Mouse (Mus musculus): Measurements from ENCODE around the gene Gck.

Gck gene

DNA sequence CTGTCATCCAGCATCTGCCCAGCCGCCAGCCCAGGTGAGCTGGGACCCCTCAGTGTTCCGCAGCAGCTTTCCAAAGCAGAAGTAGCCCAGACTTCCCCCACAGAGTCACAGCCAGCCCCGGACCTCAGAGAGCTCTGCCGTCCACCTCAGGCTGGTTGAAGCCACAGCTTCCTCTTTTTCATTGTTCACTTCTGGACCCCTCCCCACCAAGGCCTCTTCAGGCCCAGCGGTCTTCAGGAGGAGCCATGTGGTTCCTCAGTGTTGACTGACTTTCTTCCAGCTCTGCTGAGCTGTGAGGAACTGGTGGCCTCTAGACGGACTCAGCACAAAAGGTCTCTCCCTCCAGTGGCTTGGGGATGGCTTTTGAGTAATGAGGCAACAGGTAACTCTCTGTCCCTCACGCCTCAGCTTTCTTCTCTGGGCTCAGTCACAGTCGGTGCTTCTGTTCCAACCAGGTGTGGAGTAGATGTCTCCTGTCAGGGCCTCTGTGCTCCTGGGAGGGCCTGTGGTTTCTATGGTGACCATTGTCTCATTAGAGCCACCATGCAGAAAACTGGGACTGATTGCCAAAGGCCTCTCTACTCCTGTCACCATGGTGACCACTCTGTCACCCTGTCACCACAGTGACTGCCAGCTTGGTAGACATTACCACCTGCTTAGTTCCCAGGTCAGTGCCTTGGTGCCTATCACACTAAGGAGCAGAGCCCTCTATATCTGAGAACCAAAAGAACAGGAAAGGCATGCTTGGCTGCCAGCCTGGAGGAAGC lies at the start of gene Gck:
Gene Gck (minus strand): TSS at position 496 of the 767 bp plus-strand sequence.
- DNase-seq (ENCODE audit: low spot score in 2 of 2) = no peak

DNA sequence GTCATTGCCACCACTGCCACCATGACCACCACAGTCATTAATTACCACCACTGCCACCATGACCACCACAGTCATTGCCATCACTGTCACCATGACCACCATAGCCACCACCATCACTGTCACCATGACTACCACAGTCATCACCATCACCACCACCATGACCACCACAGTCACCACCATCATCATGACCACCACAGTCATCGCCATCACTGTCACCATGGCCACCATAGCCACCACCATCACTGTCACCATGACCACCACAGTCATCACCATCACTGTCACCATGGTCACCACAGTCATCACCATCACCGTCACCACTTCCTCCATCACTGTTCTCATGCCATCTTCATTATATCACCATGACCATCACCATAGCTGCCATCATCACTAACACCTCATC lies 48.6 kb upstream of the Gck start:
- DNase-seq (ENCODE audit: low spot score in 2 of 2) = no peak

DNA sequence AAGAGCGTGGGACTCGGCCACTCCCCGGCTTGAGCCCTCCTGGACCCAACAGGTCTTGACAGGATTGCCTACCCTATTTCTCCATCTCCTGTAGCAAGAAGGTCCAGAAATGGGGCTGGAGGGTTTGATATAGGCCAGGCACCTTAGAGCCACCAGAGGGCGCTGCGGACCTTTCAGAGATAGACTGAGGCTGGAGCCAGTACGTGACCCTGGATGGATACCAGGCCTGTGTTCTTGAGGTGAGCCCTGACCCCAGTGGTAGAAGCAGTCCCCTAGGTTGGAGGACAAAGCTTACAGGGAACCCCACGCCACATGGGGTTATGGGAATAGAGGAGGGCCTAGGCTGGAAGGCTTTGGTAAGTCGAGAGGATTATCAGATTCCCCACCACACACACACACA lies 46.1 kb upstream of the Gck start:
- DNase-seq (ENCODE audit: low spot score in 2 of 2) = peak; percentile 62 to 75

DNA sequence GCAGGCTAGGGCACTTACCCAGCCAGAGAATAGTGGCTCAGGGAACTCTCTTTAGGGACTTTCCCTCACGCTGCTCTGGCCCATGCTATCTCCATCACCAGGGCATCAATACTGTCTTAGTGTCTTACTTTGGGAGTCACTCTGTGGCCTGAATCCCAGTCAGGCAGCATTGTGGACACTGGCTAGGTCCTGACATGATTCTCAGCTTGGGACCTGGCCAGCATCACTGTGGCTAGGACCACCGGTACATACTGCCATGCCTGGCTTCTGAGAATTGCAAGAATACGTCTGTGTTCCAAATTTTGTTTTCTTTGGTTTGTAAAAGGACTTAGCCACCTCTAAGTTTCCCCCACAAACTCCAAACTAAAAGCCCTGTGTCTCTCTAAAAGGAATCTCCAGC lies 45.0 kb upstream of the Gck start:
- DNase-seq (ENCODE audit: low spot score in 2 of 2) = no peak

DNA sequence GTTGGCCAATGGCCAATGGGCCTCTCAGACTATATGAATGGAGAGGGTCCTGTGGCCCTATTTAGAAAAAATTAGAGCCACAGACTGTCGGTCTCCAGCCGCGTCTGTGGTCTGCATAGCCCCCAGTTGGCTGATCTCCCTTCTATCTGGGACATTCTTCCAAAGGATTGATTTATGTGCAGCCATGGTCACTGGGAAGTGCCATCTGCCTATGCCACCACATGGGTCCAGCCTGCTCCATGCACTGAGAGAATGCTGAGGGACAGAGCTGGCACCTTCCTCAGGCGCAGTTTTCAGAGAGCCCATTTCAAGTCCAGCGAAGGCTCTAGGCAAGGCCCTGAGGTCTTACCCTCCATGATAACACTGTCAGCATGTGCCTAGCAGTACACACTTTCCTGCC lies 44.3 kb upstream of the Gck start:
- no peak for DNase-seq (ENCODE audit: low spot score in 2 of 2)

DNA sequence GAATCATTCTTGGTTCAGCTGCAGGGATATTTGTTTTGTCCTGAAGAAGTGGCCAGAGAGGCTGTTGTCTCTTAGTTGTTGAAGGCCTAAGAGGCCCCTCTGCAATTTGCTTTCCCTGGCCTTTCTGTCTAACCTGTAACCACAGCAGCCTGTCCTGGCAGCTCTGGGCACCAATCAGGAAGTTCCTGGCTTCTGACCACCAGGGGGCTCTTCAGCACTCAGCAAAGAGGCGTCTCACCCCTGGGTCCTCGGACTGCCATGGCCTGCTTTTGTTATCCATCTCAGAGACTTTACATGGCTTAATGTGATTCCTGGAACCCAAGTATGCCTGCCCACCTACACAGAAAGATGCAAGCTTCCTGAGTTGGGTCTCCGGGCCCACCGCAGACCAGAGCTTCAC lies 41.0 kb upstream of the Gck start:
- DNase-seq (ENCODE audit: low spot score in 2 of 2) = peak in 1 of 2 experiments; percentile 47

DNA sequence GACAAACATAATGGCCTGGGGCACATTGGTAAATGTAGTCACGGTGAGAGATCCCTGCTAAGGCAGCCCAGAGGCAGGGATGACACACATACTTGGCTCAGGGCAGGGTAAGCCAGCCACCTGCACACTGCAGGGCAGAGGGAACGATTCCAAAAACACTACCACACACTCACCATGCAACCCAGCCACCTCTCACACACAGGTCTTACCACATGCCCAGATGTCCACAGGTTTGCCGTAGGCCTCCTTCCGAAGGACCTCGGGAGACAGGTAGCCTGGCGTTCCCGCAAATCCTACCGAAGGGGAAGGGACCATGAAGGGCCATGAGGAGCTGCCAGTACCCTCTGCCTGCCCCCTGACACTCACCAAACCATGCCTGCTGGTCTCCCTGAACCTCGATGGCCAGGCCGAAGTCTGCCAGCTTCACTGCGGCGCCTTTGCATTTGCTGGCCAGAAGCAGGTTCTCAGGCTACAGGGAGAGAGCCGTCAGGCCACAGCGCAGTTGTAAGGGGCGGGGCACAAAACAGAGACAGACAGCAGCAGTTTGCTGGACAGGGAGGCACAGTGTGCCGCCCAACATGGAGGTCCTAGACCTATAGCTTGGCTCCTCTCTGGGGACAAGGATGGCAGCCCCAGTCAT lies 40.2 kb upstream of the Gck start:
- DNase-seq (ENCODE audit: low spot score in 2 of 2) = no peak

DNA sequence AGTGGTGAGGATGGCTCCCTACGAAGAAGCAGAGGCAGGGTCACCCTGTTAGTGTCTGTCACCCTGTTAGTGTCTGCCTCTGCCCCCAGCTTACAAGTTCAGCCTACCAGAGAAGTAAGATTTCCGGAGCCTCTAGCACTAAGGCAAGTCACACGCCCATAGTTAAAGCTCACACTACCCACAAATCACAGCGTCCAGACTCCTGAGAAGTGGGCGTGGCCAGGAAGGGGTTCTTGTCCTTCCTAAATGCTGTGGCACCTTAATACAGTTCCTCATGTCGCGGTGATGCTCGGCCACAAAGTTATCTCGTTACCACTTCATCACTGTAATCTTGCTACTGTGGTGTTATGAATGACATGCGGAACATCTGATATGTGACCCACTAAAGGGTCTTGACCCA lies 38.2 kb upstream of the Gck start:
- DNase-seq (ENCODE audit: low spot score in 2 of 2) = no peak

DNA sequence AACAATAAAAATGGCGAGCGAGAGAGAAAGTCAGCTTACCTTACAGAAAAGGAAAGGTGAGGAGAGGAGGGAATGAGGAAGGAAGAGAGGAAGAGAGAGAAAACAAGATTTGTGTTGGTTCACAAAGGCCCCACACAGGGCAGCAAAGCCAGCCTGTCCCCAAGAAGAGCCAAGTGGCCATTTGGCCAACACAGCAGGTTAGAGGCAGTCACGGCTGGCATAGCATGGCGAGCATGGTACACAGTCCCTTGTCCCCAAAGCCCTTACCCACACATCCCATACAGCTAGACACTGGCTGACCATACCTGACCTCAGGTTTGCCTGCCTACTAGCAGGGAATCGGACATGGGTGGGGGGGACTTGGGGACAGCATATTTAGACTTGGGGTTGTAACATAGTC lies 33.7 kb upstream of the Gck start:
- DNase-seq (ENCODE audit: low spot score in 2 of 2) = no peak

DNA sequence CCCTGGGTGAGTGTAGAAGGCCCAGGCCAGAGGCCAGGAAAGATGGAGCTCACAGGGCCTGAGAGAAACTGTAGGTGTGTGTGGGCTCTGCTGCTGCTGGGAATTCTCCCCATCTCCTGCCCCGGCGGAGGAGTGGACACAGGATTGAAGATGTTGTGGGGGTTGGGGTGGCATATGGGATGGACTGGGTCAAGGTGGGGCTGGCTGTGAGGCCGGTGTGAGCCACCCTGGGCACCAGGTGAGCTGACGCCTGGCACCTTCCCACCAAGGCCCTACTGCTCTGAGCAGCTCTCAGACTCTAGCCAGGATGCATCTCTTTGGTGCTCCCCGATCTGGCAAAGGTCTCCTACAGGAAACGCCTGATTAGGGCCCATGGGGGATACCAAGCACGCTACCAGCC lies 31.4 kb upstream of the Gck start:
- DNase-seq (ENCODE audit: low spot score in 2 of 2) = no peak

DNA sequence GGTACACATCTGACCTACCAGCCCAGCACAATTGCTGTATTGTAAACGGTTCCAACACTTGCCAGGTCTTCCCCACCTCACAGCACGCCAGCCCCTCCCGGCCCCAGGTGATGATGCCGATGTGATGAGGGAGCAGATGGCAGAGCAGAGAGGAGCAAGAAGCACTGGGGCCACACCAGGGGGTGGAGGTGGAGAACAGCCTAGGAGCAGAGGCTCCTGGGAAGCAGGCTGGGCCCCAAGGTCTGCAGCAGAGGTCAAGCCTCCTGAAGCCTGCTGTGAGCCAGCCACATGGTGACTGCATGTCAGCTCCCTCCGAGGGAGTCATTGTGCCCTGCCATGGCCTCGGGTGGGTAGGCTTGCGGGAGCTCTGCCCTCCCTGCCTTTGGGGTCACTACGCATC lies 30.7 kb upstream of the Gck start:
- DNase-seq (ENCODE audit: low spot score in 2 of 2) = no peak

DNA sequence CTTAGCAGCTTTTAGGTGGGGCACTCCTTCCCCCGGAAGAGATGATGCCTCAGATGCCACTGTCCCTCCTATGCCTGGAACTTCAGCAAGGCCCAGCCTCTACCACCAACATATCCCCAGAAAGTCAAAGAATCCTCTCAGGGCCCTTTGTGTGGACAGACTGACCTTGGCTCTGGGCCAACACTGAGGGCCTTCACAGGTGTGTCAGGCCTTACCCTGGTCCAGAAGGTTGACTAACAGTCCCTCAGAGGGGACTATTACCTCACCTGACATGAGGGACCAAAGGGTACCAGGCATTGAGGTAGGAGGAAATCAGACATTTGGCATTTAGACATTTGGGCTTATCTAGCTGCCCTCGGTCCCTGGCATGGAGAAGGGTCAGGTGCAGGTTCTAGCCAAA lies 30.2 kb upstream of the Gck start:
- no peak for DNase-seq (ENCODE audit: low spot score in 2 of 2)

DNA sequence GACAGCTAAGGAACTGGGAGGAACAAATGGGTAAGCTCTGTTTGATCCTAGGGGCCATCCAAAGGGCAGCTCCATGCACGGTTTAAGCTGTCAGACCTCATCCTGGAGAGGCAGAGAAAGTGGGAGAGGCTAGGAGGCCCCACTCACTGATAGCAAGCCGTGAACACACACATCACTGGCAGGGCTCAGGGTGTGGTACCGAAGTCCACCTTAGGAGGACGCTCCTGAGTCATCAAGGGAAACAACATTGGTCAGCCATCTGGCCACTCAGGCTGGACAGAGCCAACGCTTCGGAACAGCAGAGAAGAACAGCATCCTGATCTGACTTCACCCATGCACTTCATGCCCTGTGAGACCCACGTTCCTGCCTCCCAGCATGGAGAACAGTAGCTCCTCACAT lies 29.2 kb upstream of the Gck start:
- DNase-seq (ENCODE audit: low spot score in 2 of 2) = no peak

DNA sequence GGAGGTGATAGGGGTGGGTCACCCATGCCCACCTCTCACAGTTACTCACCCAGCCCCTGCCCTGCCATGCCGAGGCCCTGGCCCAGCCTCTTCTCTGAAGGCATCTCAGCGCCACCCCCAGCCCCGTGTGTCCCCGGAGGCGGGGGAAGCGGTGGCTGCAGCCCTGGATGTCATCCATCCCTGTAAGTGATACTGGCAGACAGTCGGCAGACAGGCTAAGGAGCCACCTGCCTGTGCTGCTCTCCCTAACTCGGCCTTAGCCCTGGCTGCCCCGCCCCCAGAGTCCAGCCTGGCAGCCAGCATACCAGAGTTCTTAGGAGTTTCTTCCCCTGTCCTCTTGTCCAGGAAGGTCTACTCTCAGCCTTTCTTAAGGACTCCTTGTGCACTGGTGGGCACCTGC lies 26.2 kb upstream of the Gck start:
- DNase-seq (ENCODE audit: low spot score in 2 of 2) = no peak

DNA sequence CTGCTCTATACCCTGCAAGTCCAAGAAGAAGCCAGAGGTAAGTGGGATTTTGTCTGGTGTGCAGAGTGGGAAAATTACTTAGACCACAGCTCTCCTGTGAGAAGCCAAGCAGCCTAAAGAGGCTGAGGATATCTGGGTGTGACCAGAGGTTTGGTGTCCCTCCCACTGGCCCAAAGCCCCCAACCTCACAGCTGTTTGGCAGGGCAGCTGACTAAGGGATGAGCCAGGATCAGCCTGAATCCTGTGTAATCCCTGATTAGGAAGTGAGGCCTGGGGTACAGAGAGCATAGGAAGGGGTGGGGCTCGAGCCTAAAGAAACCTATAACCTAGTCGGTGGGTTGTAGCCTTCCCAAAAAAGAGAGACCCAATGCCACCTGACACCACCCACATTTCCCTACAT lies 25.2 kb upstream of the Gck start:
- no peak for DNase-seq (ENCODE audit: low spot score in 2 of 2)

DNA sequence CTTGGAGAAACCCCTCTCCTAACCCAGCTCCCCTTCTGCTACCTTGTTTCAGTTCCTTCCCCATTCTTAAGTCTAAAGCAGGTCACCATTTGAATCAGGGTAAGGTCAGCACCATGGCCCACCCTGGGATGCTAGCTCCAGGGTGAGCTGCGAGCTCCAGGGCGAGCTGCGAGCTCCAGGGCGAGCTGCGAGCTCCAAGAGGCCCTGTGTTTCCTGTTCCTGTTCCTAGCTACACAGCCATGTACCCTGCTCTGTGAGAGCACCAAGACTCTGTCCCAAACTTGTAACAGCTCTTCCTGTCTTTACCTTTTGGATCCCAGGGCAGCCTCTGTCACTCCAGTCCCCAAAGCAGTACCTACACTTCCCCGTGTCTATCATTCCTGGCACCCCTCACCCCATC lies 24.2 kb upstream of the Gck start:
- no peak for DNase-seq (ENCODE audit: low spot score in 2 of 2)

DNA sequence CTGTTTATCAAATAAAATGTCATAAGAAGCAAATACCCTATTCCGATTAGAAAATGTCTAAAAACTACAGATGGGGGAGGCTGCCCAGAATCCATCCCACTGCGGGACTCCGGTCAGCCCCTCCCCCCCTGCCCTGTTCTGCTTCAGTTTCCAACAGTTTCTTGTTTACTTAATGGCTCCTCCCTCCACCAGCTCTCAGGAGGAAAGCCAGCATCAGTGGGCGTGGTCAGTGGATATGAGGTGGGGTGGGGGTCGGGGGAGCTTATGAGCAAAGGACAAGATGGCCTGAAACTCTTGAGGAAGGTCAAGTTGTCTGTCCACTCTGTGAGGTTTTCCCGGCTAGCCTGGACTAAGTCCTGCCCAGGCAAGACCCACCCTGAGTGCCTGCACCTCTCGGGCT lies 23.3 kb upstream of the Gck start:
- no peak for DNase-seq (ENCODE audit: low spot score in 2 of 2)

DNA sequence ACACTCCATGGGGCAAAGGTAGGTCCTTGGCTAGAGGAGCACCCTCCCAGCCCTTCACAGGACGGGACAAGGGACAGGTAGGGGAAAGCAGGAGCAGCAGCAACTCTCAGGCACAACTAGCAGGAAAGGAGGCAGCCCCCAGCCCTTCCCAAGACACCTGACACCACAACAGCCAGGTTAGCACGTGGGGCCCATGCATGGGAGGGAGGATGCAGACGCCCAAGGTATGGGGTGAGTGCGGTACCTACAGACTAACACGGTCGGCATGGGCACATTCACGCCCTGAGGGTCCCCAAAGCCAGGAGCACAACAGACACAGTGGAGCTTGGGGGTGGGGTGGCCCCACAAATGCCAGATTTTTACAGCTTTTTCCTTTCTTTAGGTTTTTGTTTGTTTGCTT lies 21.3 kb upstream of the Gck start:
- DNase-seq (ENCODE audit: low spot score in 2 of 2) = no peak

DNA sequence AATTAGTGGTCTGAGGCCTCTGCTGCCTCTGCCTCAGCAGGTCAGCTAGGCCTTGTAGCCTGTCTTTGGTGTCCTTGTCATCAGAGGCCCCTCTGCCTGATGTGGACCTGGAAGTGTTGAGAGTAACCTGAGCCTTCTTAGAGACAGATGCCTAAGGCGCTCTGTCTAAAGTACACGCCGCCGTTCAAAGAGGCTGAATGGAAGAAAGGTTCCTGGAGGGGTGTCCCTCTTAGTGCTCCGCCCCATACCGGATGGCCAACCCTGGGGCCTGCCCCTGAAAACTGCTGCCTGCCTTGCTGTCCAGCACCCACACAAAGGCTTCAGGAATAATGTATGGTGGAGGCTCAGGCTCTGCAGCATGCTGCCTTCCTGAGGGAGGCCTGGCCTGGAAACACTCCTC lies 18.3 kb upstream of the Gck start:
- DNase-seq (ENCODE audit: low spot score in 2 of 2) = no peak

DNA sequence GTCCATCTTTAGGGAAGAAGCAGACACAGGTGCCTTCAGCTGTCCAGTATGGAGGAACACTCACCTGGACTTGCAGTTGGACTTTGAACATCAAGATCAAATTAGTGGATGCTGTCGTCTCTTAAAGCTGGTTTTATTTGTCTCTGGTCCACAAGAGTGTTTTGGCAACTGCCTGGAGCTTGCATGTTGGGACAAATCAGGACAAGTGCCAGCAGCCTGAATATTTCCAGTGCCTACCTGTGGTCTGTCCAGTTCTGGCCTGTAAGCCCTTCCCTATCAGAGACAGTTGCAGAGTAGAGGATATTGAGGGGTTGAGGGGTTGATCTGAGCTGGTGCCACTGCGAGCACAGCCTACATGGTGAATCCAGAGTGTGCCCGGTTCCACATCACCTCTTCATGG lies 16.9 kb upstream of the Gck start:
- DNase-seq (ENCODE audit: low spot score in 2 of 2) = no peak

DNA sequence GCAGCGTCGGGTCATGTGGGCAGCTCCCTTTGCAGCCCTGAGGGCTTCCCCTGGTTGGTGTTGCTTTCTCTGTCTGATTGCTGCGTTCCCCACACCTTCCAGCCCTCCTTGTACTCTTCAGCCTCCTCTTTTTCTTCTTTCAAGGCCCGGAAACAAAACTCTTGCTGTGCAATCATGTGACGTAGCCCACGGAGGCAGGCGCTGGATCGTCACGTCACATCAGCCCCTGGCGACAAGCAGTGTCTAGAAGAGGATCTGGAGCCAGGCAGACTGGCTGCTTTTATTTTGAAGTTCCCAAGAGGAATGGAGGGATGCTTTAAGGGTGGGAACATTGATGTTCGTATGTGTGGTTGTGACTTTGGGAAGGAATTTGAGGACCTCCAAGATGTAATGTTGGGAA lies 16.0 kb upstream of the Gck start:
- DNase-seq (ENCODE audit: low spot score in 2 of 2) = no peak

DNA sequence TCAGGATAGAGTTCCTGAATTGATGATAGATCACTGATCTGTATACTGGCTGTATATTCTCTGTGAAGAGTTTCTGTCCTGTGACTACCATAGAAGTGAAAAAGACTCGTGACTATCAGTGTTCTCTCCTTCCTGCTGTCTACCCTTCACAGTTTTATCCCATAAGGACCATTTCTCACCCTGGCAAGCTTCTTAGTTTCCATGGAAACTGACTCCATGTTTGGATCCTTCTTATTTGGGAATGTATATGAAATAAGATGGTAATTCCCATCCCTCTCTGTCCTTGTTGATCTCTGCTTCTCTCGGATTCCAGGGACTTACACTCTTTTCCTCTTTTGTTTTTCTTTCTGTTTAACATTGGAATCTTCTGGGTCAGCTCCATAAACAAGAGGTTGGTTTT lies 10.2 kb upstream of the Gck start:
- DNase-seq (ENCODE audit: low spot score in 2 of 2) = no peak

DNA sequence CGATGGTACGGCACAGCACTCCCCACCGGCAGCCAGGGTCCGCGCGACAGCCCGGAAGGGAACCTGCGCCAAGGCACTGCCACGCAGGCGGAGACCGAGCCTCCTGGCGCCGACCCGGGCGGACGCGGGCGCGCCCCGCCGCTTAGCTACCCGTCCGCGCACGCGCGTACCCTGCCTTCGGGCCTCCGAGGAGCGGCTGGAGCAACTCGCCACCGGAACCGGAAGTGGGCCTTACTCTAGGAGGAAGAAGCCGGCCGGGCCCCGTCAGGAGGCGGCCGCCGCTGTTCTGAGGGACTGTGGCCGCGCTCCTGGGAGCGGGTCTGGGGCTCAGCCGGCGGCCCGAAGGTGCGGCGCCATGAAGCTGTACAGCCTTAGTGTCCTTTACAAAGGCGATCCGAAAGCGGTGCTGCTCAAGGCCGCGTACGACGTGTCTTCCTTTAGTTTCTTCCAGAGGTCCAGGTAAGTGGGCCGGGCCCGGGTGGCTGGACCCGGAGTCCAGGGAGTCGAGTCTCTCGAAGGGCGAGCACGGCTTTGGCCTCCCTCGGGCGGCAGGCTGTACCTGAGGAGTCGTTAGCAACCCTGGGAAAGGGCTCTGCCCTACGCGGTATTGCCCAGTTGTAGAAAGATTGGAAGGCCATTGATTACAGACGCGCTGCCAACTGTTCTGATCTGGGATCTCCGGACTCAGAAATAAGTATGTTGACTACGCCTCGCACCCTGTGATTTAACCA lies 5.8 kb upstream of the Gck start, which contains the start of gene Ykt6:
Gene Ykt6 (plus strand): TSS at position 148 of the 731 bp plus-strand sequence.
- peak; percentile 85 to 88 for DNase-seq (ENCODE audit: low spot score in 2 of 2)
